Mouse (Mus musculus) heart, embryonic 10.5 days (tissue): ENCODE results near the gene Vps33b. TPM values are rescaled to one million over a fixed set of nuclear protein-coding genes. Genes with fewer than 3 reads are reported as not detected.
"Not testable (repeated sequence)": the region's sequence is repeated elsewhere in the genome, so short reads cannot be mapped to it uniquely, and the experiment has no call there.

Experiments
- DNase-seq: peaks from one replicate; pipeline ENCODE4 v3.0.0-alpha.2; 2017; ENCODE audit warnings: low spot score
- H3K27ac ChIP-seq: fragments of 300-500 bp; sonication (generic); 2 replicates; pipeline ENCODE4 v1.5.1; 2016; ENCODE audit warnings: mild to moderate bottlenecking
- H3K27me3 ChIP-seq: fragments of 300-500 bp; sonication (generic); 2 replicates; pipeline ENCODE4 v1.6.1; 2016; ENCODE audit warnings: mild to moderate bottlenecking; ENCODE audit not compliant: poor library complexity, insufficient read depth, severe bottlenecking
- H3K36me3 ChIP-seq: fragments of 300-500 bp; sonication (generic); 2 replicates; pipeline ENCODE4 v1.6.1; 2016; ENCODE audit warnings: mild to moderate bottlenecking, moderate library complexity
- H3K4me1 ChIP-seq: fragments of 300-500 bp; sonication (generic); 2 replicates; pipeline ENCODE4 v1.6.1; 2016; ENCODE audit warnings: mild to moderate bottlenecking
- H3K4me3 ChIP-seq: fragments of 300-500 bp; sonication (generic); 2 replicates; pipeline ENCODE4 v1.5.1; 2016; ENCODE audit warnings: mild to moderate bottlenecking, moderate library complexity
- H3K9me3 ChIP-seq: fragments of 300-500 bp; sonication (generic); 2 replicates; pipeline ENCODE4 v1.6.1; 2016; ENCODE audit warnings: mild to moderate bottlenecking, moderate library complexity
- WGBS: fragments of 180-500 bp; shearing (Covaris S2); methylation state at CpG from one replicate; pipeline ENCODE4 v1.1.7; 2016; 5-methylcytosine and 5-hydroxymethylcytosine counted together
- polyA plus RNA-seq: library from polyadenylated mRNA; unstranded; fragments of >200 nt; fragmentation: Nextera tagmentation; extraction: Ambion mirVana; gene quantifications from 2 replicates; pipeline ENCODE4 v1.2.1, GENCODE M21; 2016

Gene Vps33b
- polyA plus RNA-seq, 1 experiment from 2014 or later: 15.3 TPM

- Histone ChIP-seq H3K27me3 (no peaks in the 10 kb centered on the region), H3K4me3 (no peak overlapping the region), H3K36me3 (peaks cover 82% of the 10 kb centered on the region), H3K27ac (no peak overlapping the region), H3K4me1 (peaks cover 5% of the 10 kb centered on the region; the same call in 1 of the 2 replicates), H3K9me3 (no peaks in the 10 kb centered on the region)
- WGBS: 78% methylated on average over 2 of the region's 2 CpGs
- DNase-seq: no peak
Observed at GRCm38 (mm10) chr7:80301522-80301921, 32.1 kb downstream of the Vps33b start.

DNA sequence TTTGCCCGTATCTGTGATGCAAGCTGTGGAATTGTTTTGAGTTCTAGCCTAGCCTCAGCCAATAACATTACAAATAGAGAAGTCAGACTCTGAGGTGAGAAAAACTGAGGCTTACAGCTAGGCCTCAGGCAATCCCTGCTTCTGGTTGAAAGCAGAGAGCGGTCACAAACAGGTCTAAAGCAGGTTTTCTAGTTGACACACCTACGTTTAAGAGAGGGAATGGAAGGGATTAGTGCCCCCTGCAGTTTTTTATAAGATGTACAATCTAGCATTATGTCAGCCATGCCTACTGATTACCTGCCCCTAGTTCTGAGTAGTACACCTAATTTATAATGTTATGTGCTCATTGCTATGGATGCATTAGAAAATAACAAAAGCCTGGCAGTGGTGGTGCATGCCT is 38.3 kb downstream of the Vps33b start:
- WGBS: 87% methylated on average over 3 of the region's 3 CpGs
- Histone ChIP-seq H3K4me3 (no peak overlapping the region), H3K36me3 (peaks cover 100% of the 10 kb centered on the region), H3K27me3 (no peaks in the 10 kb centered on the region), H3K4me1 (no peaks in the 10 kb centered on the region), H3K27ac (no peak overlapping the region), H3K9me3 (no peaks in the 10 kb centered on the region)
- DNase-seq: no peak

- Histone ChIP-seq H3K27ac (no peak overlapping the region), H3K4me1 (no peaks in the 10 kb centered on the region), H3K4me3 (no peak overlapping the region), H3K27me3 (no peaks in the 10 kb centered on the region), H3K36me3 (peaks cover 100% of the 10 kb centered on the region), H3K9me3 (no peaks in the 10 kb centered on the region)
- 79% methylated on average over 7 of the region's 7 CpGs for WGBS
- DNase-seq: no peak
Observed at GRCm38 (mm10) chr7:80310771-80311170, 41.3 kb downstream of the Vps33b start.

DNA sequence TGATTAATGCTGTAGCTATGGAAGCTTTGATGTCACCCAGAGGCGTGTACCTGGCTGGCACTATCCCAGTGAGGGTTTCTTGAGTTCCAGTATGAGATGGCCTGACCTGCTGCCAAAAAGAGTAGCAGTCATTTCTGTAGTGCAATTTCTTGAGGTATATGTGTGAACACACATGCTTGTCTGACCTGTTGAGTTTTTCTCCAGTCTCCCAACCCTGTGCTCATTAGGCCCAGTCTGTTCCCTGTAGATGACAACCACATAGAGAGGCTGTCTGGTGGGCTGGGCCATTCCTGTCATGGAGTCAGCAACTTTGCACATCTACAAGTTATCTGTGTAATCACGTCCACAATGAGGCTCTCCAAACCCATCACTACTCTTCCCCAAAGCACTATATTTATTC is 46.3 kb downstream of the Vps33b start:
- no peak for DNase-seq
- Histone ChIP-seq H3K36me3 (peaks cover 93% of the 10 kb centered on the region), H3K27me3 (no peaks in the 10 kb centered on the region), H3K4me3 (no peak overlapping the region), H3K4me1 (peaks cover 21% of the 10 kb centered on the region), H3K27ac (no peak overlapping the region), H3K9me3 (no peaks in the 10 kb centered on the region)
- WGBS: 76% methylated on average over 2 of the region's 2 CpGs

- WGBS: 68% methylated on average over 1 of the region's 1 CpGs
- Histone ChIP-seq H3K27ac (no peak overlapping the region), H3K9me3 (no peaks in the 10 kb centered on the region), H3K27me3 (no peaks in the 10 kb centered on the region), H3K4me1 (peaks cover 24% of the 10 kb centered on the region), H3K4me3 (no peak overlapping the region), H3K36me3 (peaks cover 78% of the 10 kb centered on the region)
- no peak for DNase-seq
Observed at GRCm38 (mm10) chr7:80317439-80318115, 48.1 kb downstream of the Vps33b start.

DNA sequence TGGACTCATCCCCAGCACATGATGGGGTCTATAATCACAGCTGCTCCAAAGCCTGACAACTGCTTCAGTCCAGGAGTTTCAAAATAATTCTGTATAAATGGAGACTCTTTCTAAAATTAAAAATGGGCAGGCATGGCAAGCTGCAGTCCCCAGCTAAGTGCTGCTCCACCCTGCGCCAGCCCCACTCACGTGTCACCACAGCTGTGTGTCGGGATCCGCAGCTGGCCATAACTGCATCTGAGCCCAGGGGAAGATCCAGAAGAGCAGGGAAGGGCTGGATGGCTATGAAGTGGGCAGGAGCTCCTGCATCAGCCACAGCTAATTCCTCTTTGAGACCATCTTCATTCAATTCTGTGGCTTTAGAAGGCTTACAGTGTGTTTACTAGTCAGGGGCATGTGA is 49.2 kb downstream of the Vps33b start:
- Histone ChIP-seq H3K4me1 (peaks cover 32% of the 10 kb centered on the region), H3K27ac (peak overlapping the region; percentile 56; the same call in 1 of the 2 replicates), H3K9me3 (no peaks in the 10 kb centered on the region), H3K36me3 (peaks cover 67% of the 10 kb centered on the region), H3K27me3 (no peaks in the 10 kb centered on the region), H3K4me3 (no peak overlapping the region)
- WGBS: 88% methylated on average over 4 of the region's 4 CpGs
- no peak for DNase-seq

- H3K4me3 ChIP-seq: no peak overlapping the region
- WGBS: 77% methylated on average over 19 of the region's 19 CpGs
- DNase-seq: no peak
- no peaks in the 10 kb centered on the region for H3K9me3 ChIP-seq
- H3K36me3 ChIP-seq: peaks cover 55% of the 10 kb centered on the region
- H3K27me3 ChIP-seq: no peaks in the 10 kb centered on the region
- H3K27ac ChIP-seq: peak overlapping the region; percentile 56; the same call in 1 of the 2 replicates
- peaks cover 32% of the 10 kb centered on the region for H3K4me1 ChIP-seq
Observed at GRCm38 (mm10) chr7:80319846-80320496, 50.5 kb downstream of the Vps33b start.

DNA sequence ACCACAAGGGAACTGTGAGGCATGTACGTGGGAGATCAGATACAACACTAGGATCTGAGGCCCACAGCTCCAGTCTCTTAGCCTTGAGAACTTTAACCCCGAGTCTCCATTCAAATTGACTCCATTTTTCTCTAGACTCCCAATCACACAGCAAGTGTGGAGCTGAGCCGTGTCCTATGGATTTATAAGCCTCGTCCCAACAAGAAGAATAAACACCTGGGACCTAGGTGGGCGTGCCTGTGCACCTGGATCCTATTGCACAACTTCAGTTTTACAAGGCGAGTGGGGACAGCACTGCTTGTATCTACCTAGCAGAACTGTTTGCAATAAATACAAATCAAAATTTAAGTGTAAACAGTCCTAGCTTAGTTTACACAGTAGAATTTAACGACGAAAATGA is 53.9 kb downstream of the Vps33b start:
- H3K27ac ChIP-seq: peak overlapping the region; percentile 90
- 19% methylated on average over 8 of the region's 8 CpGs for WGBS
- DNase-seq: no peak
- H3K36me3 ChIP-seq: peaks cover 61% of the 10 kb centered on the region
- H3K4me3 ChIP-seq: peak overlapping the region; percentile 75
- no peaks in the 10 kb centered on the region for H3K9me3 ChIP-seq
- peaks cover 32% of the 10 kb centered on the region for H3K4me1 ChIP-seq
- H3K27me3 ChIP-seq: no peaks in the 10 kb centered on the region

DNA sequence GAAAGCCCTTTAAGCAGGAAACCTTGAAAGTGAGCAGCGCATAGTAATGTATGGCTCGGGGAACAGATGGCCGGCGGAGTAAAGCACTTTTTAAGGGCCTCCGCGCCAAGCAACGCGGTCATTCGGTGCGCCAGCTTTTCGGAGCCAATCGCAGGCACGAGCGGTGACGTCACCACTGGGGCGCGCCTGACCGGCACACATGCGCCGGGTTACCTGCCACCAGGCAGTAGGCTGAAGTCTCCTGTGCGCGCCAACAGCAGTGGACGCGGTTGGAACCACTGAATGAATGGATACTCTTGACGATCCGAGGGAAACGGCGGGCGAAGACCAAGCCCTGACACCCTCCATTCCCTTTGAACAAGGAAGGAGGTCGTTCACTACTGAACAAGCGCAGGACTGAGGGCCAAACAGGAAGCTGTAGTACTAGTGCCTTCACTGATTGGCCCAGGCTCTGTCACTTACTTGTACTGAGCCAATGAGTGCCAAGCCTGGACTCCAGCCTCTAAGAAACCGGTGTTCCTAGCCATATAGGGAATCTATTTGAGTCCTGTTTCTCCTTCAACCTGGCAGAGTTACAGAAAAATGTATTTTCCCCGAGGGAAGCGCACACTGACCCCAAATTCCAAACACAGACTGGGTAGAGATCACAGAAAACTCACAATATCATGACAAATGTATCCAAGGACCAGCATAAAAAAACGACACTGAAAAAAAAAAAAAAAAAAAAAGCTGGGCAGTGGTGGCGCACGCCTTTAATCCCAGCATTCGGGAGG is 54.8 kb downstream of the Vps33b start, which contains the start of gene Rccd1:
Gene Rccd1 (minus strand): TSS at position 412 of the 773 bp plus-strand sequence.
- peak; percentile 98 for DNase-seq
- 3% methylated on average over 38 of the region's 38 CpGs for WGBS
- Histone ChIP-seq H3K27ac (peak within 1 kb of the TSS; percentile 90), H3K4me3 (peak within 1 kb of the TSS; percentile 75), H3K4me1 (peaks cover 26% of the 10 kb centered on the region), H3K27me3 (no peaks in the 10 kb centered on the region), H3K9me3 (no peaks in the 10 kb centered on the region), H3K36me3 (peaks cover 61% of the 10 kb centered on the region)

DNA sequence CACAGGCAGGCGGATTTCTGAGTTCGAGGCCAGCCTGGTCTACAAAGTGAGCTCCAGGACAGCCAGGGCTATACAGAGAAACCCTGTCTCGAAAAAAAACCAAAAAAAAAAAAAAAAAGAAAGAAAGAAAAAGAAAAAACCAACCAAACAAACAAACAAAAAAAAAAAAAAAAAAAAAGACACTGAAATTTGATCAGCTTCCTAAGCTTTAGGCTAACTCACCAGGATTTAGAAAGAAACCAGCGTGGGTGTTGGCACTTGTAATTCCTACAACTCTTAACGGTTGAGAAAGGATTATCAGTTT is 55.3 kb downstream of the Vps33b start:
- Histone ChIP-seq H3K27ac (peak overlapping the region; percentile 53), H3K36me3 (peaks cover 62% of the 10 kb centered on the region), H3K4me1 (peaks cover 21% of the 10 kb centered on the region)
- not testable (repeated sequence) for H3K4me3 ChIP-seq, DNase-seq, H3K9me3 ChIP-seq, H3K27me3 ChIP-seq
- 36% methylated on average over 4 of the region's 5 CpGs for WGBS

DNA sequence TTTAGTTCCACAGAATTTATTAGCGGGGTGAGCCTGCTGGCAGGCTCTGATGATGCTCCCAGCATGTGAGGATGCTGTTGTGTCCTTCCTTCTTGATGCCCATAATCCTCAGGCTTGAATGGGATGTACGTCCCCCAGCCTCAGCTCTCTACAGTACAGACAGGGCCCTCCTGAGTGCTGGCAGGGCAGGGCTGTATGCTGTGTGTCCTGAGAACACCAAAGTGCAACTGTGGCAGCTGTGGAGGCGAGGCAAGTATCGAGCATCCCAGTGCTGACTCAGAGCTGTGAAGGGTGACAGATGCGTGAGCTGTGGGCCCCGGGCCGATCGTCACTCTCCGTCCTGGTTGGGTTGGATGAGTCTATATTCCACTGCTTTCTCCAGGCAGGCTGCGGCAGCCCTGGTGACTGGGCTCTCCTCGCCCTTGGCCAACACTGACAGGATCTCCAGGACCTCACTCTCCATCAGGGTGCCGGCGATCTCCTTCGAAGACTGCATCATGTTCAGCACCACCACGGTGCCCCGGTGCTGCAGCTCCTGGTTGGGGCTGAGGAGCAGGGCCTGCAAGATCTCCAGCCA is 55.9 kb downstream of the Vps33b start:
- WGBS: 95% methylated on average over 16 of the region's 16 CpGs
- Histone ChIP-seq H3K36me3 (peaks cover 63% of the 10 kb centered on the region), H3K27me3 (no peaks in the 10 kb centered on the region), H3K4me3 (no peak overlapping the region), H3K27ac (peak overlapping the region; percentile 53), H3K9me3 (no peaks in the 10 kb centered on the region), H3K4me1 (peaks cover 15% of the 10 kb centered on the region)
- DNase-seq: no peak

DNA sequence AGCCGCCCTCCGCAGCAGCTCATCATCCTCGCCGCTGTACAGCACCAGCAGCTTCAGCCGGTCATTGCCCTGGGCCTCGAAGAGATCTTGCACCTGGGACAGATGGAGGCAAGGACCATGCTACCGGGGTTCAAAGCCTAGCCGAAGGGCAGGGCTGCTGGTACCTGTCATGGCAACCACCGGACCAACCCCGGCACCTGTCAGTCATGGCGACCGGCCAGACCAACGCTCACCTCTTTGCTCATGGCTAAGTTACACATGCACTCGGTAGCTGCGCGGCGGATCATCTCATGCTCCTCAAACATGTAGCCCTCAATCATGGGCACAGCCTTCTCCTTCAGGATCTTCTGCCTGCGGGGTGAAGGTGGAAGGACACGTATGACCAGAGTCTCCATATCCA is 56.6 kb downstream of the Vps33b start:
- WGBS: 93% methylated on average over 19 of the region's 19 CpGs
- no peak overlapping the region for H3K4me3 ChIP-seq
- peaks cover 63% of the 10 kb centered on the region for H3K36me3 ChIP-seq
- H3K9me3 ChIP-seq: no peaks in the 10 kb centered on the region
- no peak overlapping the region for H3K27ac ChIP-seq
- H3K4me1 ChIP-seq: peaks cover 11% of the 10 kb centered on the region
- no peak for DNase-seq
- no peaks in the 10 kb centered on the region for H3K27me3 ChIP-seq

- Histone ChIP-seq H3K27ac (no peak overlapping the region), H3K4me3 (no peak overlapping the region), H3K4me1 (peaks cover 7% of the 10 kb centered on the region; the same call in 1 of the 2 replicates), H3K36me3 (peaks cover 100% of the 10 kb centered on the region), H3K9me3 (no peaks in the 10 kb centered on the region; the same call in 1 of the 2 replicates), H3K27me3 (no peaks in the 10 kb centered on the region)
- DNase-seq: no peak
- 90% methylated on average over 8 of the region's 8 CpGs for WGBS
Observed at GRCm38 (mm10) chr7:80330278-80330677, 60.8 kb downstream of the Vps33b start.
